Mouse (Mus musculus) testis, adult 2 months (tissue): ENCODE measurements around the gene Rfesd.

Source experiments
- CTCF ChIP-seq: fragments of 200-500 bp; IDR thresholded peaks from 2 replicates; pipeline ENCODE4 v1.5.1; 2012; ENCODE audit warnings: low read depth, mild to moderate bottlenecking, inconsistent platforms, low read length, moderate library complexity; ENCODE audit not compliant: control insufficient read depth, insufficient read depth, insufficient replicate concordance
- POLR2A ChIP-seq: fragments of 200-500 bp; IDR thresholded peaks from 2 replicates; pipeline ENCODE4 v1.6.1; 2012; ENCODE audit warnings: low read depth, mild to moderate bottlenecking, inconsistent platforms, low read length, moderate library complexity; ENCODE audit not compliant: control insufficient read depth

DNA sequence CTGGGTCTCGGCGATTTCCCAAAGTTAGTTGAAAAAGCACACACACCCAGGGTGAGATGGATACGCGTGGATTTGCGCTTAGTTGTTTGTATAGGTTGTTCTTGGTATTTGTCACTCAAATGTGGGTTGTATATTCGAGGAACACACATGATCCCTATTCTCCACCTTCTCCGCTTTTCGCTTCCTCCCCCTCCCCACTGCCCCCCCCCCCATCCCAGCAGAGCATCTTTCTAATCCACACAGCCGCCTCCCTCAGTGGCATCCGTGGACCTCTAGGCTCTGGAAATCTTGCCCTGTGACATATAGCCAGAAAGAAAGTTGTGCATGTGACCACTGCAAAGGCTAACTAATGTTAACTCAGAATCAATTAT, 38.4 kb upstream of the Rfesd start, which contains the start of gene Gpr150:
- no peak for TF ChIP-seq CTCF
- no peak for TF ChIP-seq POLR2A
